Mouse (Mus musculus) T-helper 2 cell (primary cell): Measurements from ENCODE around the gene Trim71.

Experiments
- in situ Hi-C: fragments of 300-600 bp; cut with MboI, MseI; formaldehyde crosslinking; loops from one replicate; pipeline ENCODE4 v1.15.1; 2025; ENCODE audit warnings: high pct_unique_total_duplicates

Gene Trim71

DNA sequence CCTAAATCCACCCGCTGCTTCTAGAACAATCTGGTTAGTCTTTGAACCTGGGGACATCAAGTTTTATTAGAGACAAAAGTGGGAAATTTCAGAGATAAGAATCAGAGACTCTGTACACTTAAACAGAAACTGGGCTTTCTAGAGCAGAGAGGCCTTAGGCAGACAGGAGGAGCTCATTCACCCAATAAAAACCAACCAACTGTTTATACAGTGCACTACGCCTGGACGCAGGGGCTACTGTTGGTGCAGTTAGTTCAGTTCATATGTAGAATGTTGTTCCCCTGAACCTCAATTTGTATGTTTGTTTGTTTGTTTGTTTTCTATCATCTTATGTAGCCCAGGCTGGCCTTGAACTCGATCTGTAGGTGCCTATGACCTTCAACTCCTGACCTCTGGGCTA, 77.4 kb downstream of the Trim71 start:
- in situ Hi-C loops, result no loop called here

DNA sequence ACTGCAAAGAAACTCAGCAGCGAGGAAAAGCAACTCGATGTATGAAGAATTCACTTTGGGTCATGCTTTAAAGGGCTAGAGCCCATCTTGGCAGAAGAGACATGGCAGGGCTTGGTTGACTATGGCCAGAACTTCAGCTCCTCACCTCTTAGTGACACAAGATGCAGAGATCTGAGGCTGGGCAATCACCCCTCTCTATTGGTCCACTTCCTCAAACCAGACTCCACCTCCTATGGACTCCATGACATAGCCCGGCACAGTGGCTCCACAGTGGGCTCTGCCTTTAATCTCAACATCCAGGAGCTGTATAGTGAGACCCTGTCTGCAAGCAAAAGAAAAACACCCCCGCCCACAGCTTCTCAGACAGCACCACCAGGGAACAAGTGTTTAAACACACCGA, 79.4 kb downstream of the Trim71 start:
- in situ Hi-C loops, result no loop called here

DNA sequence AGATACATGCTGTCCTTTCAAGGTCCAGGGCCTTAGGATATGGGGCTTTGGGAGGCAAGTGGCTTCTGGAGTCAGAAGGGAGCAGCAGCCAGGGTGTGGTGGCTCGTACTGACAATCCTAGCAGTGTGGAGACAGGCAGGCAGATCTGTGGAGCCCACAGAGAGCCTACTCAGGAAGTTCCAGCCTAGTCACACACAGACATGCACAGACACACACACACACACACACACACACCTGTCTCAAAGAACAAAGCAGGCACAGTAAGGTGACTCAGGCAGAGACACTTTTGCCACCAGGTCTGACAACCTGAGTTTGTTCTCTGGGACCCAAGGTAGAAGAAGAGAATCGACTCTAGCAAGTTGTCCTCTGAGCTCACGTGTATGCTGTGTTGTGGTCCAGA, 83.2 kb downstream of the Trim71 start:
- in situ Hi-C loops, result no loop called here

DNA sequence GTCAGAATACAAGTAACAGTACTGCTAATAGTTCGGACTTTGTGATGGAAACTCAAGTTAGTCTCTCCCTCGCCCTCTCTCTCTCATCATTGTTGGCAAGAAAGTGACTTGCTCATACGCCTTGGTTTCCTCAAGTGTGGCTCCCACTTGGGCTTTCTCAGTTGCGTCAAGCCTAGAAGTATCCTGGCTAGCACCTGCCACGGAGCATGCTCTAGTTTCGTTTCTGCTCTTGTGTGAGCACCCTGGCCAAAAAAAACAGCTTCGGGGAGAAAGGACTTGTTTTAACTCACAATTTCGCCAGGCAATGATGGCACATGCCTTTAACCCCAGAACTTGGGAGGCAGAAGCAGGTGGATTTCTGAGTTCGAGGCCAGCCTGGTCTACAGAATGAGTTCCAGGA, 87.2 kb downstream of the Trim71 start:
- in situ Hi-C loops, result no loop called here

DNA sequence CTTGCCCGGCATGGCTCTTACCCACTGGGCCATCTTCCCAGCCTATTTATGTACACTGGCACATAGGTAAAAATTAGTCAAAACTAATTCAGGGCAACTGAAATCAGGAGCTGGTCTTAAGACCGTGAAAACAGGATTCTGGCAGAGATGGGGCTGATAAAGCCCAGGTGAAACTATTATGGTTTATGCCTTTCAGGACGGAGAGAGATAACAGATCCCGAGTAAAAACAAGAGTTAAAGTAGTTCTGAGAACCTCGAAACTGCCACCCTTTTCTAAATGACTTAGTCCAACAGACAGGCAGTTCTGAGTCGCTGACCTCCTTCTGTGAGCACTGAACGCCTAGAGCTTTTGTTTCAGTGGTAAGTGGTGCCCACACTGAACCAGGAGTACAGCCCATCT, 92.3 kb downstream of the Trim71 start:
- in situ Hi-C loops, result loop anchor here (25.0 kb wide), 1 partner anchor 1690 kb away; no protein-coding TSS in a partner anchor

DNA sequence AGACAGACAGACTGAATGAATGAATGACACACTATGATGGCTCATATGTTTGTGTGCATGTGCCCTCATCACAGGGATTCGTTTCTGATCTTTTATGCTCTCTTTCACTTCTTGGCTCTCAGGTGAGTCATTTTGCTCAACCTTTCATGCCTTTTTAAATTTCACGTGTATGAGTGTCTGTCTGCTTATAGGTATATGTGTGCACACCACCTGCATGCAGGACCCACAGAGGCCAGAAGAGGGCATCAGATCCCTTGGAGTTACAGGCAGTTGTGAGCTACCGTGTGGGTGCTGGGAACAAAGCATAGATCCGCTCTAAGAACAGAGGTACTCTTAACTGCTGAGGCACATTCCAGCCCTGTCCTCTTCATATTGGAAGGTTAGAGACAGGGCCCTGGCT, 95.5 kb downstream of the Trim71 start:
- in situ Hi-C loops, result loop anchor here (25.0 kb wide), 1 partner anchor 1694 kb away; no protein-coding TSS in a partner anchor

DNA sequence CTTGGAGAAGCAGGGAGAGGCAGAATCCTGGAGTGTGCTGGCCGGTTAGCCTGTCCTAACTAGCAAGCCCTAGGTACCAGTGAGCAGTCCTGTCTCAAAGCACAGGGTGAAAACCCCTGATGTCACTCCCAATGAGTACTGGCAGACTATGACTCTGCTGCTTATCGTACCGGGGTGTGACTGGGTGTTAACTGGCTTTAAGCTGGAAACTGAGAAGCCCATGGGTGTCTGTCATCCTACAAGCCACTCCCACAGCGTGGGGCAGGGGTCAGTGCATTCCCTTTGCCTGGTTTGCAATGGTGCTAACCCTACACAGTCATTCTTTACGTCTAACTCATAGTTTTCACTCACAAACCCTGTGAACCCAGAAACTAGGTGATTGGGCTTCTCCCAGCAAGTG, 96.0 kb downstream of the Trim71 start:
- in situ Hi-C loops, result loop anchor here (25.0 kb wide), 1 partner anchor 1694 kb away; no protein-coding TSS in a partner anchor

DNA sequence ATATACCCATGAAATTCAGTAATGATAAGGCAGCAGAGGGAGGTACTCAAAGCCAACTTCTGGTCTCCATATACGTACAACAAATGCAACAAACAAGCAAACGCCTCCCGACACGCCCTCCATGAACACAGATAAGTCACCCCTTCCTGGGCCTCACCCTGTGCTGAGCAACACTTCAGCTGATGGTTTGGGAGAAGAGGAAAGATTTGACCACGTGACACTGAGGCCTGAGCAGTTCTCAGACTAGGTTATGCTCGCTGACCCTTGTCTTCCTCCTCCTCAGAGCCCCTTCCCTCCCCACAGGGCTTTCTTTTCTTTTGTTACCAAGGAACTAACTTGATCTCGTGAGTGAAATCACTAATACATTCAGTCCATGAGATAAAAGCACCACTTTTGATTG, 97.3 kb downstream of the Trim71 start:
- in situ Hi-C loops, result loop anchor here (25.0 kb wide), 1 partner anchor 1695 kb away; no protein-coding TSS in a partner anchor

DNA sequence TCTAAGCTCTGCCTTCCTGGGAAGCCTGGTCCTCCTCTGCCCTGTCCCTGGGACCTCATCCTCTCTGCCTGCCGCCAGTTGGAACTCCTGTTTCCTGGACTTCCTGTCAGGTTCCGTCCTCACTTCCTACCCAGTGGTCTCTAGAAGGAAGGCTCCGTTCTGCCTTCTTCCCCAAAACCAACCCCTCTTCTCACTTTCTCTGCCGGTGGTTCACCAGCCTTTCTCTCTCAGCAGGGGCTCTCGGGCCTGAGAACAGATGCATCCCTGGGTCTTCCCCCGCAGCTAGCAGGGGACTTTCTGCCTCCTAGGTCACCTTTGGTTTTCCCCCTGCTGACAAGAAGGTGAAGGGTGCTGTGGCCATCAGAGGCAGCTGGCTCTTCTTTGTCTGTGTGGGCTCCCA, 98.7 kb downstream of the Trim71 start:
- in situ Hi-C loops, result loop anchor here (25.0 kb wide), 1 partner anchor 1697 kb away; no protein-coding TSS in a partner anchor

DNA sequence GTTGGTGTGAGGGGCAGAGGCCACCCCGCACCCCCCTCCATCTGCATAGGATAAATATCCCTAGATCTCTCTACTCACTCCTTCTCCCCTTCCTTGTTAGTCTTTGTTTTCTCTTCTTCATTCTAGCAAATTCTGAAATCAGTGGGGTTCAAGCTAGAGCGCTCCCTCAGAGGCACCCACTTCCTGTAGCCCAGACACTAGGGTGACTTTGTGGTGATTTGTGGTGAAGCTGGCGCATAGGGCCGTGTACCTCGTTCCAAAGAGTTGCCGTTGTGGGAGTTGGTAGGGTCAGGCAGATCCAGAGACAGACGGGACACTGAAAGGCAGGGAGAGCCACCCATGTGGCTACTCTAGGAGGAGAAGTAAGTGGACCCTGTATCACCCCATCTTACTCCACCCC, 101.6 kb downstream of the Trim71 start:
- in situ Hi-C loops, result loop anchor here (25.0 kb wide), 1 partner anchor 1700 kb away; no protein-coding TSS in a partner anchor

DNA sequence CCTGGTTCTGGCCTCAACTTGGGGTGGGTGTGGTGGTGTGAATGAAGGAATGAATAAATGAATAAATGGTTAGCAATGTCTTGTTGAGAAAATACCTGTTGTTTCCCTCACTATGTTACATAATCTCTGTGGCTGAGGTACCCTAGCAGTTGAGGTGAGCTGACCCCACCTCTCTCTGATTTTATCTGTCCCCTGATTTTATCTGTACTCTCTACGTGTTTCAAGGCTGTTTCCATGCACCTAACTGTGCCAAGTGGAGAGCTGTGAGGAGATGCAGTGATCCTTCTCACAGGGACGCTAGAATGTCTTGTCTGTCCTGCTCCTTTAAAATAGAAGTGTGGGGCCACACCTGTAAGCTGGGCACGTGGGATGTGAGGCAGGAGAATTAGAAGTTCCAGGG, 105.7 kb downstream of the Trim71 start:
- in situ Hi-C loops, result loop anchor here (25.0 kb wide), 1 partner anchor 1704 kb away; no protein-coding TSS in a partner anchor
